Mouse (Mus musculus) c-Kit-positive CD71-positive TER-119-negative erythroid progenitor cells, embryonic 14.5 days (primary cell): ENCODE results near the gene Cyp2c23.

Source experiments
- DNase-seq: peaks from one replicate; pipeline ENCODE4 v3.0.0-alpha.2; 2013; ENCODE audit warnings: low read depth

Gene Cyp2c23

GRCm38 (mm10) chr19:44028972-44029371 is at the start of gene Cyp2c23:
Gene Cyp2c23 (minus strand): TSS chr19:44029208.
- no peak for DNase-seq

GRCm38 (mm10) chr19:44077024-44077423 is 48.0 kb upstream of the Cyp2c23 start:
- DNase-seq: no peak

DNA sequence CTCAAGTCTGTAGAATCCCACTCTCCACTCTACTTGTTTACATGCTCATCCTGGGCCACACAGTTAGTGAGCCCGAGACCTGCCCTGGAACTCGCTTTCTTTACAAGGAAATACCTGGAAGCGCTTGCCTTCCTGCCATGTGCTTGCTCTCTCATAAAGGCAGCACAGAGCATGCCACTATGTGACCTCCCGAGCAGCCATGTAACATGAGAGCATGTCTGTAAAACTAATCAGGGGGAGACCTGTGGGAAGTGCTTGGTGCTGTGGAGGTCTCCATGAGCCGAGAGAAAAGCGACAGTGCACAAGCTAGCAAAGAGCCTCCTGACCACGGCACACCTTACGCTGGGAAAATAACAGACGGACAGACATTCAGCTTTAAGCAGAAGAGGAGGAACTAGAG is 47.4 kb upstream of the Cyp2c23 start:
- no peak for DNase-seq

DNA sequence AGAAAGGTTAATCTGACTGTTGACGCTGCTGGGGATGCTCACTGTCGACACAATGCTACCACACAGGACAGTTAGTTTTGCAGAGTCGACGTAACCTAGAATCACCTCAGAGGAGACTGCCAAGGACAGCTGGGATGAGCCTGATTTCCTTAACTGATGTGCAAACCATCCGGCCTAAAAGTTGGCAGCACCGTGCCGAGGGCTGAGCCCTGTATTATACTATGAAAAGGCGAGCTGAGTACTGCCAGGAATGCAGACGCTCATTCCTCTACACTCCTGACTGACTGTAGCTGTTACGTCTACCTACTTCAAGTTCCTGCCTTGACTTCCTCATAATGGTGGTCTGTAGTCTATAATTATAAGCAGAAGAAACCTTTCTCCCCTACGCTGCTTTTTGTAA is 46.0 kb upstream of the Cyp2c23 start:
- no peak for DNase-seq

DNA sequence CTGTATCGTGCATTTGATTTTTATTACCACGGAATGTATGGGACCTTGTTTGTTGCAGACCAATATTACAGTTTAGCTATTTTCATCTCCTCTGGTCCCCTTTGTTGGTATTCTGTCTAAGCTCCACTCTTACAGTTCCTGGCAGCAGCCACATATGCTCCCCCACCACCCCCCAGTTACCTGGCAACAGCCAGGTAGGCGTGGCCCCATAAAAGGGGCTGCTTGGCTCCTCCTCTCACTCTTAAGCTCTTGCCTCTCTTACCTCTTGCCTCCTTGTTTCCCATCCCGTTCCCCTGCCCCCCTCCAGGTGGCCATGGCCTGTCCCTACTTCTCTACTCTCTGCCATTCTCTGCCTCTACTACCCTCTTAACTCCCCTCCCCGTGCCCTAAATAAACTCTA is 42.2 kb upstream of the Cyp2c23 start:
- DNase-seq: no peak

DNA sequence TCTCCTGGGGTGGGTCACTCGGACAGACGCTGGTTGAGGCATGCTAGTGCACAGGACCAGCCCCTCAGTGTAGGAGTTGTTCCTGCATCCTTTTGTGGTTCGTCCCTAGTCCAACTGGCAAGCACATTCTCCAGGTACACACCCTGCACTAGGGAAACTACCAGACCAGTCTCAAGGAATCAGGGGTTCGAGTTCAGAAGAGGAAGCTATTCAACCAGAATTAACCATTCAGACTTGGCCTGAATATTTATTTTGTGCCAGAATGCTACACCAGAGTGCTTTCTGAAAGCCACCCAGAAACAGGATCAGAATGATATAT is 40.9 kb upstream of the Cyp2c23 start:
- DNase-seq: no peak

GRCm38 (mm10) chr19:44069121-44069913 is 40.3 kb upstream of the Cyp2c23 start, which contains the start of gene Erlin1:
Gene Erlin1 (minus strand): TSS chr19:44069785.
- peak; percentile 67 for DNase-seq

DNA sequence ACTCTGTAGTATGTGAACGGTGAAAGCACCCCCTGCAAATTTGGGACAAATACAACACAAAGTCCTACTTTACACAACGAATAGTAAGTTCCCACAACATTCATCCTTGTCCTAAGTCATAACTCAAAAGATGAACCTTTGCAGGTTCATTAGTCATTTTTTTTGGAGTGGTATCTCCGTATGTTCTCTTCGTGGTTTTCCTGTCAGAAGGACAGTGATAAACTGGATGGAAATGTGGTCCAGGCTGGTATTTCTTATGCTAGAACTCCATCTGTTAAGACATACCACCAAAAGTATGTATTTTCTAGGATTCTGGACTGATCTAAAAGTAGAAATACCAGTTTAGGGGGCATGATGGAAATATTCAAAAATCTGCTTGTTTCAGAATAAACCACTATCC is 39.2 kb upstream of the Cyp2c23 start:
- DNase-seq: no peak

DNA sequence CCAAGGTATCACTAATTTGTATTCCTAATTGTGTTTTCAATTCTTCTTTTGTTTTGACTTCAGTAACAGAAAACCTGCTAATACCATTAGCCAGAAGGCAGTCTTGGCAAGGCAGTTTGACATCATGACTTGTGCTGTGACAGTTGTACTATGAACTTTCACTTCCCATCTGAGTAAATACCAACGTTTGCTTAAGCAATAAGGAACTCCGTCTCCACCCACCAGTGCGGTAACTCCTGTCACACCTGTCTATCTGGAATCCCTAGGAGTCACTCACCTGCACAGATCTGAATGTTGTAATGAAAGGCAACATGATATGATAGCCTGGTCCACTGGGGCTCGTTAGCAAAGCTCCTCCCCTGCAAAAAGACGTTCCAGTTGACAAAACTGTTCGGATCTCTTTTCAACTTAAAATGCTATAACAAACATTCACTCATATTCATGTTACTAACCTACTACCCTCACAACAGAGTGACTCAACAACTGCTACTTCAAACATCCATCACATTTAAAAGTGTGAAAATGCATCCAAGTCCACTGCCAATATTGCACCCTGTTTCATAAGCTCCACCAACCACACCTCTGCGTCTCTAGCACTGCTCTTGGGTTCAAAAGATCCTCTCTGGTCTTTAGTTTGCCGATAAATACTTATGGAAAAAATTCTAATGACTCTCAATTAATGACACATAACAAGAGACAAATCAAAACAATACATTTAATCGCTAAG is 38.5 kb upstream of the Cyp2c23 start:
- no peak for DNase-seq

DNA sequence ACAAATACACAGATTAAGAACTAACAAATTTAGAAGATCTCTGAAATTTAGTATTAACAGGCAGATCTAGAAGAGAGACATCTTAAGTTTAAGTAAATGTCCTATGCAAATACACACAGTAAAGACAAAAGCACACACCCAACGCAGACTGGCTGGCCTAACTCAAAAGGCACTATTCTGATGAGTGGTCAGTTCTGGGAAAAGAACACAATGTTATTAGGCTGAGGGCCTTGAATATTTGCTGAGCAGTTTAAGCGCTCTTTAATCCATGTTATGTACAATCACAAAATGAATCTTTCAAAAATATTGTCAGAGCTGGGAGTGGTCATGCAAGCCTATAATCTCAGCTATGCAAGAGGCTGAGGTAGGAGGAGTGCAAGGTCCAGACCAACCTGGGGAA is 35.7 kb upstream of the Cyp2c23 start:
- no peak for DNase-seq

- no peak for DNase-seq
These were observed 34.8 kb upstream of the Cyp2c23 start for GRCm38 (mm10) chr19:44063773-44064172.

GRCm38 (mm10) chr19:44060226-44060625 is 31.2 kb upstream of the Cyp2c23 start:
- DNase-seq: no peak

GRCm38 (mm10) chr19:44055173-44055826 is 26.3 kb upstream of the Cyp2c23 start:
- no peak for DNase-seq

- no peak for DNase-seq
These were observed 21.4 kb upstream of the Cyp2c23 start for GRCm38 (mm10) chr19:44050388-44050787.

DNA sequence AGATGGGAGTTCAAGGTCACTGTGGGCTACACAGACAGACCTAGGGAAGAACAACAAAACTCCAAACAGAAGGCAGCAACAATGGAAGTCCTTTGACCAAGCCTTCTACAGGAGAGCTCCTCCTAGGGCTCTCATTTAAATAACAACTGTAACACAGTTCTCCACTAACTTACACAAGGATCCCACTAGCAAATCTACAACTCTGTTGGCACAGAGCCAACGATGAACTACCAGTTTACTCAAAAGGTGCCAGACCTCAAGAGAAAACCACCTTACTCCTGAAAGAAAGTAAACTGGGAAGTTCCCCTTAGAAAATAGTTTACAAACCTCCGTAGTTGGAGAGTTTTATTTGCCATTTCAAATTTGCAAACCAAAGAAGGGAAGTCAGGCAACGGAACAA is 20.3 kb upstream of the Cyp2c23 start:
- no peak for DNase-seq

DNA sequence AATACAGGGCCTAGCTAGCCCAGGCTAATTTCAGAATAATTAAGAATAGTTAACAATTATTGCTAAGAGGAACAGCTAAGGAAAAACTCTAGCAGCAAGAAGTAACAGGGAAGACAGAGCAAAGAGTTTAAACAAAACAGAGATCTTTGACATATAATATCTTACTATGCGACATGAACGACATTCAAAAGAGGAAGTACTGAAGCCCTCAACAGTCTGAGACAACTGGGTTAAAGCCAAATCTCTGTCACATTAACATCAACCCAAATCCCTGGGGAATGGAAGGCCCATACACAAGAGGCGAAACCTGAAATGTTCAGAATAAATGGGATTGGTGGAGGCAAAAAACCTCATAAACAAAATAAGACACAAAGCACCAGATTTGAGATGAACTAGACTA is 16.8 kb upstream of the Cyp2c23 start:
- no peak for DNase-seq

DNA sequence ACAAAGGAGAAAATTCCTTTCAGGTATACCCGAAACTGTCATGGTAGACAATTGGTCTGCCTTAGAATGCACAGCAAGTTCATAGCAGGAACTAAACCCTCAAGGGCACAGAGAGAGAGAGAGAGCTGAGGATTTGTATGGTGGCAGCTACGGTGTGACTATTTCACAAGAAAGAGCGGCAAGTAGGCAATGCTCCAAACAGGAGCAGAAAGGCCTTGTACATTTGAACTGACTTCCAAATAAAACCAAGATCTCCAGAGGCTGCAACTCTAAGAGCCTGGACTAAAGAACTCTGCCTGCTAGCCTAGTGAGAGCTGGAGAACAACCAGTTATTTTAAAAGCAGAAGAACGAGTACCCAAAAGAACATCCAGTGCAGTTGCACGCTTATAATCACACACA is 13.1 kb upstream of the Cyp2c23 start:
- no peak for DNase-seq

GRCm38 (mm10) chr19:44033396-44033795 is 4.4 kb upstream of the Cyp2c23 start:
- no peak for DNase-seq

DNA sequence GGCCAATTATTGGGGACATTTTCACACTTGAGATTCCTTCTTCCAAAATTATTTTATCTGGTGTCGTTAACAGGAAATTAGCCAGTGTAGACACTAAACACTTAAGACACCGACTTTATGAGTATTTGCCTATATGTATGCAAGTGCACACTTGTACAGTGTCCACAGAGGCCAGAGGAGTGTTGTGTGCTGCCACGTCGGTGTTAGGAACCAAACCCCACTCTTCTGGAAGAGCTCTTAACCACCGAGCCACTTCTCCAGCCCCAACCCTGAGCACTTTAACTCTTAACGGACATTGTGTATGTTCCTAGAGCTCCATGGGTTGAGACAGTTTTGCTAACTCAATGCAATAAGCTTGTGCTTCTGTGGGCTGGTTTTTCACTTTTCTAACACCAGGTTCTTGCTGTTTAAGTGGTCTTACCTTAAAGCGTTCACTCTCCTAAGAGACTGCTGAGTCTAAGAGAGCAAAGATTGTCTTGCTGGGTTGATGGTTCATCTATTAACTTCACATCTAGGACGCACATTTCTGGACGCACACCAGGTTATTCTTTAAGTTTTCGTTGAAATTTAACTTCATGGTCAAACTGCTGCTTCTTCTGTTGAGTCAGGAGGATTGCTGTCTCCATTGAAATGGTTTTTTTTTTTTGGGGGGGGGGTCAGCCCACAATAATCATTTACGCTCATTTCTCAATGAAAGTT is 3.2 kb upstream of the Cyp2c23 start:
- no peak for DNase-seq

DNA sequence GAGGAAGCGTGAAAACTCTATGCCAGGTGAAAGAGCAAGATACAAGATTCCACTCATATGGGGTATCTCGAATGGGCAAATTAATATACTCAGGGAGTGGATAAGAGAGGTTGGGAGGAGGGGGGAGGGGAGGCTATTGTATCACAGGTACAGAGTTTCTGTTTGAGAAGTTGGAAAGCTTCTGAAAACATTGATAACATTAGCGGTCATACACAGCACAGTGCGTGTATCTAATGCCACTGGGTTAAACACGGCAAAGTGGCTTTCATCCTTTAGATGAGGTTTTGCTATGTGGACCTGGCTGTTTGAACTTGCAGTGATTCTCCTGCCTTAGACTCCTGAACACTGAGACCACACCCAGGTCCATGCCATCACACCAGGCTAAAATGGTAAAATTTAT is 1.0 kb upstream of the Cyp2c23 start:
- DNase-seq: no peak

GRCm38 (mm10) chr19:44026956-44027530 is 2.0 kb downstream of the Cyp2c23 start:
- no peak for DNase-seq

DNA sequence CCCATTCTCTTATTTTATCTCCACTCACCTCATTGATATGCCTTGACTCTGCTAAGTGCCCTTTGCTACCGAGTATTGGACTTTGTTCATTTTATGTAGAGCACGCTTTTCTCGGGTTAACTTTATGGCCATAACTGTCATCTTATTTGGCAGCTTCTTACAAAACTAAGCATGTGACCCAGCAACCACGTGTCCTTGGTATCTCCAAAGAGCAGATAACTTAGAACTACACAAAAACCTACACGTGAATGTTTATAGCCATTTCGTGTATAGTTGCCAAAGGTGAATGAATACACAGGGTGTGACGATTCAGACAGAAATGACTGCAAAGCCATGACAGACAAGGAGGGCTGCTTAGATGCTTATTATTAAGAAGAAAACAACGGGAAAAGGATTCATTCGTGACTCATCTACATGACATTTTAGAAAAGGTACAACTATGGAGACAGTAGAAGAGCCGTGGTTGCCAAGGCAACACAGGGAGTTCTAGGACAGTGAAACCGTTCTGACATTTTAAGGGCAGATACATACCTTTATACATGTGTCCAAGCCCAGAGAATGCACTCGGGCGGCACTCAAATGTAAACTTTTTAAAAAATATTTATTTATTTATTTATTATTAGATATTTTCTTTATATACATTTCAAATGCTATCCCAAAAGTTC is 4.0 kb downstream of the Cyp2c23 start:
- DNase-seq: no peak
